Mouse (Mus musculus) neural tube, embryonic 14.5 days (tissue): ENCODE measurements around the gene Zfp622. TPM values are rescaled to one million over a fixed set of nuclear protein-coding genes. Genes with fewer than 3 reads are reported as not detected.

Experiments
- ATAC-seq: fragments of 200-750 bp; cut with Nextera tagmentation; 2 replicates; pipeline ENCODE4 v1.8.0; 2017; ENCODE audit warnings: low read depth, mild to moderate bottlenecking, moderate TSS enrichment, moderate library complexity
- H3K27ac ChIP-seq: fragments of 300-500 bp; sonication (generic); 2 replicates; pipeline ENCODE4 v1.5.1; 2014; ENCODE audit warnings: low read depth, mild to moderate bottlenecking, control low read depth, low read length, moderate library complexity, mixed read lengths
- H3K27me3 ChIP-seq: fragments of 300-500 bp; sonication (generic); 2 replicates; pipeline ENCODE4 v1.6.1; 2014; ENCODE audit warnings: low read length; ENCODE audit not compliant: control insufficient read depth, insufficient read depth
- H3K36me3 ChIP-seq: fragments of 300-500 bp; sonication (generic); 2 replicates; pipeline ENCODE4 v1.6.1; 2014; ENCODE audit warnings: low read length, mixed read lengths; ENCODE audit not compliant: control insufficient read depth, insufficient read depth
- H3K4me1 ChIP-seq: fragments of 300-500 bp; sonication (generic); 2 replicates; pipeline ENCODE4 v1.6.1; 2014; ENCODE audit warnings: low read length; ENCODE audit not compliant: control insufficient read depth, insufficient read depth
- H3K4me2 ChIP-seq: fragments of 300-500 bp; sonication (generic); 2 replicates; pipeline ENCODE4 v1.6.1; 2014; ENCODE audit warnings: mild to moderate bottlenecking, low read depth, low read length, control low read depth
- H3K4me3 ChIP-seq: fragments of 300-500 bp; sonication (generic); 2 replicates; pipeline ENCODE4 v1.5.1; 2014; ENCODE audit warnings: low read depth, low read length, control low read depth, mixed read lengths
- H3K9ac ChIP-seq: fragments of 300-500 bp; sonication (generic); replicated peaks from 2 replicates; pipeline ENCODE4 v1.6.1; 2014; ENCODE audit warnings: low read depth, mild to moderate bottlenecking, control low read depth, low read length, mixed read lengths
- H3K9me3 ChIP-seq: fragments of 300-500 bp; sonication (generic); 2 replicates; pipeline ENCODE4 v1.6.1; 2016; ENCODE audit warnings: low read length; ENCODE audit not compliant: control insufficient read depth
- WGBS: fragments of 180-500 bp; shearing (Covaris S2); extraction: QIAGEN DNeasy Blood & Tissue Kit; methylation state at CpG from one replicate; pipeline ENCODE4 v1.1.7; 2014; 5-methylcytosine and 5-hydroxymethylcytosine counted together
- polyA plus RNA-seq: library from polyadenylated mRNA; unstranded; fragments of >200 nt; fragmentation: Nextera tagmentation; extraction: Ambion mirVana; gene quantifications from 2 replicates; pipeline ENCODE4 v1.2.1, GENCODE M21; 2014

The Zfp622 gene
- polyA plus RNA-seq, 1 experiment from 2014 or later = 41.2 TPM

GRCm38 (mm10) chr15:25946482-25946881, 37.7 kb upstream of the Zfp622 start:
- H3K27ac ChIP-seq = no peak overlapping the region
- ATAC-seq = no peak
- H3K4me2 ChIP-seq = no peak overlapping the region
- no peaks in the 10 kb centered on the region for H3K4me1 ChIP-seq
- no peaks in the 10 kb centered on the region for H3K27me3 ChIP-seq
- H3K4me3 ChIP-seq = no peak overlapping the region
- 93% methylated on average over 7 of the region's 7 CpGs for WGBS
- no peaks in the 10 kb centered on the region for H3K36me3 ChIP-seq
- H3K9ac ChIP-seq = no peak overlapping the region
- no peaks in the 10 kb centered on the region for H3K9me3 ChIP-seq

- Histone ChIP-seq H3K9ac (no peak overlapping the region), H3K36me3 (no peaks in the 10 kb centered on the region), H3K4me1 (no peaks in the 10 kb centered on the region), H3K27me3 (no peaks in the 10 kb centered on the region), H3K27ac (no peak overlapping the region), H3K4me2 (no peak overlapping the region), H3K9me3 (no peaks in the 10 kb centered on the region), H3K4me3 (no peak overlapping the region)
- ATAC-seq = no peak
- WGBS = 82% methylated on average over 8 of the region's 8 CpGs
Observed at GRCm38 (mm10) chr15:25947383-25947782, 36.8 kb upstream of the Zfp622 start.

DNA sequence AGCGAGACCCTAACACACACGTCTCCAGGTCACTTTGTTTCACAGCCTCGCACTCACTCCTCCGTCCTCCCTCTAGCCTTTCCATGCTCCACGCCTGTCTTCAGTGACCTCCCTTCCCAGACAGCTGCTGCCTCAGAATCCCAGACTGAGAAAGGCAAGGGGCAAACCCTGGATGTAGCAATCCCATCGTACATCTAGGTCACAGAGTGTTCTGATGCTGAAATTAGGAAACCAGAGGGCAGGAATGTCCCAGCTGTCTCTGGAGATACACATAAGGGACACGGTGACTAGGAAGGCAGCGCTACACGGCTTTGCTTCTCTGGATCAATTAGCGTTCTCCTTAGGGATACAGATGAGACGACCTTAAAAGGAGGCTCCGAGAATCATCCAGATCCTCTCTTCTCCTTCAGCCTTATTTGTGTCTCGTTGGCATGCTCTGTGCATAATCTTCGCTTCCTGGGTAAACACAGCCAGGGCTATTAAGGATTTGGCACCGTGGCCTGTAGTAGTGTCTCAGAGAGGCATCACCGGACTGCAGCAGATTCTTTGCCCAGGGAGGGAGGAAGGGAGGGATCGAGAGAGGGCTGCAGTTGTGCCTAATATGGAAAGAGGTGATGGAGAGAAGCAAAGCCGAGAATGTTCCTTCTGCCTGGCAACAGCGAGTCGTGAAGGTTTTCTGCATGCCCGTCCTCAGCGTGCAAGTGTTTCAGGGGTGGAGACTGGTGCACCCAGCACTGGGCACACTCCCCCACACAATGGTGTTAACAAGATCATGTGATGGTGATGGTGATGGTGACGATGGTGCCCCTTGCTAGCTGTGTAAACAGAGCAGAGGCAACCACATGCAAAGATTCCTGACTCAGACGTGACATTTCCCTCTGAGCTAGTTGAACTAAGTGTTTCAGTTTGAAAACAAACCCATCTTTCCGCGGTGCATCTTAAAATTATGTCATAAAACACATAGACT, 35.6 kb upstream of the Zfp622 start:
- no peak overlapping the region for H3K4me3 ChIP-seq
- H3K9ac ChIP-seq = no peak overlapping the region
- WGBS = 84% methylated on average over 26 of the region's 26 CpGs
- H3K27ac ChIP-seq = no peak overlapping the region
- no peaks in the 10 kb centered on the region for H3K27me3 ChIP-seq
- H3K9me3 ChIP-seq = no peaks in the 10 kb centered on the region
- no peak for ATAC-seq
- no peaks in the 10 kb centered on the region for H3K36me3 ChIP-seq
- no peaks in the 10 kb centered on the region for H3K4me1 ChIP-seq
- H3K4me2 ChIP-seq = no peak overlapping the region

GRCm38 (mm10) chr15:25949696-25950095, 34.5 kb upstream of the Zfp622 start:
- Histone ChIP-seq H3K36me3 (no peaks in the 10 kb centered on the region), H3K27ac (no peak overlapping the region), H3K9me3 (no peaks in the 10 kb centered on the region), H3K9ac (no peak overlapping the region), H3K4me2 (no peak overlapping the region), H3K27me3 (no peaks in the 10 kb centered on the region), H3K4me1 (no peaks in the 10 kb centered on the region), H3K4me3 (no peak overlapping the region)
- ATAC-seq = no peak
- 88% methylated on average over 9 of the region's 9 CpGs for WGBS

- ATAC-seq = no peak
- Histone ChIP-seq H3K4me3 (no peak overlapping the region), H3K9me3 (no peaks in the 10 kb centered on the region), H3K36me3 (no peaks in the 10 kb centered on the region), H3K27me3 (no peaks in the 10 kb centered on the region), H3K4me1 (no peaks in the 10 kb centered on the region), H3K27ac (no peak overlapping the region), H3K4me2 (no peak overlapping the region), H3K9ac (no peak overlapping the region)
- 93% methylated on average over 5 of the region's 5 CpGs for WGBS
Observed at GRCm38 (mm10) chr15:25950584-25950983, 33.6 kb upstream of the Zfp622 start.

- no peak for ATAC-seq
- Histone ChIP-seq H3K36me3 (no peaks in the 10 kb centered on the region), H3K4me2 (no peak overlapping the region), H3K27ac (no peak overlapping the region), H3K9me3 (no peaks in the 10 kb centered on the region), H3K27me3 (no peaks in the 10 kb centered on the region), H3K9ac (no peak overlapping the region), H3K4me3 (no peak overlapping the region), H3K4me1 (no peaks in the 10 kb centered on the region)
- 82% methylated on average over 4 of the region's 4 CpGs for WGBS
Observed at GRCm38 (mm10) chr15:25951037-25951436, 33.1 kb upstream of the Zfp622 start.

- 87% methylated on average over 5 of the region's 5 CpGs for WGBS
- H3K4me1 ChIP-seq = no peaks in the 10 kb centered on the region
- H3K9me3 ChIP-seq = no peaks in the 10 kb centered on the region
- no peak overlapping the region for H3K4me2 ChIP-seq
- ATAC-seq = no peak
- H3K36me3 ChIP-seq = no peaks in the 10 kb centered on the region
- no peak overlapping the region for H3K9ac ChIP-seq
- no peaks in the 10 kb centered on the region for H3K27me3 ChIP-seq
- H3K27ac ChIP-seq = no peak overlapping the region
- H3K4me3 ChIP-seq = no peak overlapping the region
Observed at GRCm38 (mm10) chr15:25956001-25956400, 28.2 kb upstream of the Zfp622 start.

DNA sequence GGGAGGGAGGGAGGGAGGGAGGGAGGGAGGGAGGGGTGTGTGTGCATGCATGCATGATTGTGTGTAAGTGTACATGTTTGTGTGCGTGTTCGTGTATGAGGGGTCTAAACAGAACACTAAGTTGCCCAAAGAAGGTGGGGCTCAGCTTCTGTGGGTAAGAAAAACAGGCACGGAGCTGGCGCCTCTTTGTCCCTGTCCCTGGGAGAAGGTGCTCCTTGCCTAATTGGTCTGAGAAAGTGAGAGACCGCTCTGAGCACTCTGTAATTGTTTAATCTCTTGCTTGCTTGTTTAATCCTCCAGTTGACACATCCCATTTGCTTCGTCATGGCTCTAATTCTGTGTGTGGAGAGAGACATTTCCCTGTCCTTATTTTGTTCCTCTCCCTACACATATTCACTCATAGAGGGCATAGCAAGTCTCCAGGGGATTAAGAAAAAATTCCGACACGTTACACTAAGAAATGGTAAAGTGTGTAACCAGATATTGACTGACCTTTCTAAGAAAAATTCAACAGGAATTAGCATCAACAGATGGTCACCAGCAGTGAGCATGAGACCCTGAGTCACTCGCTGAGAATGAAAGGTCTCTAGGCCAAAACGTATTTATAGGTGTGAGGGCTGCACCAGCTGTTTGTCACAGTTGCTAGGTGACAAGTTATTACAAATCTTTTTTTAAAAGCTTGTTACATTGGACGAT, 27.6 kb upstream of the Zfp622 start:
- H3K27ac ChIP-seq = no peak overlapping the region
- 73% methylated on average over 11 of the region's 11 CpGs for WGBS
- no peaks in the 10 kb centered on the region for H3K36me3 ChIP-seq
- ATAC-seq = no peak
- H3K4me3 ChIP-seq = no peak overlapping the region
- no peaks in the 10 kb centered on the region for H3K27me3 ChIP-seq
- H3K9me3 ChIP-seq = no peaks in the 10 kb centered on the region
- no peaks in the 10 kb centered on the region for H3K4me1 ChIP-seq
- no peak overlapping the region for H3K9ac ChIP-seq
- H3K4me2 ChIP-seq = no peak overlapping the region

DNA sequence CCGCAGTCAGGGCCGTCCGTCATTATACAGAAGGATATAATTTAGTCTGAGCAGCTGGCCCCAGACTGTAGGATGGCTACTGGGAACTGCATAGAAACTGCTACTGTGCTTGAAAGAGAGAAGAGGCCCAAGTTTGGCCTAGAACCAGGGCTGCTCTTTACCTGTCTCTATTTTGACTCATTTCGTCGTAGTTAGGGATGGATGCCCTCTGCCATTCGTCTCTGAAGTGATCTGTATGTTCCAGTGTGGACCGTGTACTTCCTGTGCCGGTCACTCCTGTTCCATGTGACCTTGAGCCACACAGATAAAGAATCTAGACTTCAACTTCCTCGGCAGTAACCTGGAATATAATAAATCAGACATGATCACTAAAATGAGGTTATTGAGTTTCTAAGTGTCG, 26.5 kb upstream of the Zfp622 start:
- no peak overlapping the region for H3K4me3 ChIP-seq

More for the DNA sequence above, 26.5 kb upstream of the Zfp622 start:
- no peak for ATAC-seq
- Histone ChIP-seq H3K9ac (no peak overlapping the region), H3K27me3 (no peaks in the 10 kb centered on the region), H3K9me3 (no peaks in the 10 kb centered on the region), H3K36me3 (no peaks in the 10 kb centered on the region), H3K4me1 (no peaks in the 10 kb centered on the region), H3K4me2 (no peak overlapping the region), H3K27ac (no peak overlapping the region)
- WGBS = 76% methylated on average over 10 of the region's 10 CpGs
